Mouse (Mus musculus) kidney, postnatal 14 days (tissue): ENCODE measurements around the gene Sipa1l1.
A peak's percentile ranks its signal among the peaks of the same experiment; 100 is the strongest.

Experiments
- DNase-seq: peaks from one replicate; pipeline ENCODE4 v3.0.0; 2022; ENCODE audit warnings: mixed read lengths

Sipa1l1 gene

DNA sequence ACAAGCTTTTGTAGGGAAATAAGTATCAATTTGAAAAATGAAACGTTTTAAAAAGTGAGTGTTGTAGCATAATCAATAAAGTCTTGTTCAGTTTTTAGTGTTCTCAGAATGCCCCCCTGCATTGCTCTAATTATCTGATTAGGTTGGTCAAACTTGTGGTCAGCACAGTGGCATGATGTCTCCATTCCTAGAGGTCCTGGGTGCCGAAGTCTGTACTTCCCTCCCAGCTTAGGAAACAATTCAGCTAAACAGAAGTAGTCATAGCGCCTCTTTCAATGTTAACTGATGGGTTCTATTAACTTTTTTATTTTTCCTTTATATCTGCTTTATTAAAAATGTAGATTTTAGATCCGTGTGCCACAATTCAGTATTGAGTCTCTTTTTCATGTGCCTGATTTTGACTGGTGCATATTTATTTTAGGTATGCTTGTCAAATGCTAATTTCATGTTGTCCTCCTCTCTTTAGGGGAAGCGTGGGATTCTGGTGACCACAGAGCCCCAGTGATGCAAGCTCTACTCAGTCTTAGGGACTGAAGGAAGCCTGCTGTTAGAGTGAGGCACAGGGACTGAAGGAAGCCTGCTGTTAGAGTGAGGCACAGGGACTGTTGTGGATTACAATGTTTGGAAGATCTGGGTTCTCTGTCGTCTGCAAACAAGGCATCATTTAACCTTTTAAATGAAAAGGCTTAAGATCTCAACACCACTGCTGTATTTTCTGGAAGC is 171.2 kb downstream of the Sipa1l1 start:
- no peak for DNase-seq

DNA sequence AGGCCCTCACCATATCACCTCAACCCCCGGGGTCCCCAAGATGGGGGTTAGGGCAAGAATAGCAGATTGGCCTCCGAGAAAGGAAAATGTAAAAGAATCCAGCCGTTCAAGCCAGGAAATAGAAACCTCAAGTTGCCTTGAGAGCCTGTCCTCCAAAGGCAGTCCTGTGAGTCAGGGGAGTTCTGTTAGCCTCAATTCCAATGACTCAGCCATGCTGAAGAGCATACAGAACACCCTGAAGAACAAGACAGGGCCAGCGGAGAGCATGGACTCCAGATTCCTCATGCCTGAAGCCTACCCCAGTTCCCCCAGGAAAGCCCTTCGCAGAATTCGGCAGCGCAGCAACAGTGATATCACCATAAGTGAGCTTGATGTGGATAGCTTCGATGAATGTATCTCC is 172.1 kb downstream of the Sipa1l1 start:
- no peak for DNase-seq

DNA sequence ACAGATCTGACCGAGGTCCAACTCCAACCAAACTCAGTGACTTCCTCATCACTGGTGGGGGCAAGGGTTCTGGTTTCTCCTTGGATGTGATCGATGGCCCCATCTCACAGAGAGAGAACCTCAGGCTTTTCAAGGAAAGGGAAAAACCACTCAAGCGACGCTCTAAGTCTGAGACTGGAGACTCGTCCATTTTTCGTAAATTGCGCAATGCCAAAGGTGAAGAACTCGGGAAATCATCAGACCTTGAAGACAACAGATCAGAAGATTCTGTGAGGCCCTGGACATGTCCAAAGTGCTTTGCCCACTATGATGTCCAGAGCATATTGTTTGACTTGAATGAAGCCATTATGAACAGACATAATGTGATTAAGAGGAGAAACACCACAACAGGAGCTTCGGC is 172.6 kb downstream of the Sipa1l1 start:
- DNase-seq, result no peak

DNA sequence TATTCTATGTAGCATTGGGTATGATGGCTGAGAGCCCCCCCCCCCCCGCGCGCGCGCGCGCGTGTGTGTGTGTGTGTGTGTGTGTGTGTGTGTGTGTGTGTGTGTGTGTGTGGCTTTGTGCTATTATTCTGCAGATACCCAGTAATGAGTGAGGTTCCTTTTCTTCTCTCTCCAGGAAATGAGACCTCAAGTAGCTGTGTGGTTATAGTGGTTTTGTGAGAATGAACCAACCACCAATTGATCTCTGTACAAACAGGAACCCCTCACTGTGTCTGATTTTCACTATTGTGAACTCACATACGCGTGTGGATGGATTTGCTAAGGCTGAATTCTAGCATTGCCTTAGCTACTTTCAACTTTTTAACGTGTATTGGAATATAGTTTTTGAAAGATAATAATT is 181.0 kb downstream of the Sipa1l1 start:
- no peak for DNase-seq

DNA sequence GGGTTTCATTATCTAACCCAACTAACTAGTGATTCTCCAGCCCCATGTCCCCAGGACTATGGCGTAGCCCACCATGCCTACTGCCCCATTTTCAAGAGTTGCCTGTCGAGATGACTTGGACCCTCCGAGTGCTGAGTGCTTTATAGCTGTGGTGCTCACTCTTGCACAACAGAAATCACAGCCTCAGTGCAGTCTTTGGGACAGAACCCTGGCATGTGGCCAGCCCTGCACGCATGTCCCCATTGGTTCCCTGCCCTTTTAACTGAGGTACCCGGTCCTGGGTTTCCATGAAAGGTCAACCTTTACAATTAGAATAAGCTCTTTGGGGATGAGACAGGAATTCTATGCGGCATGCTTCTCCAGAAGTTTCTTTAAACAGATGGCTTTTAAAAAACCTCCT is 181.8 kb downstream of the Sipa1l1 start:
- peak; percentile 42 for DNase-seq

DNA sequence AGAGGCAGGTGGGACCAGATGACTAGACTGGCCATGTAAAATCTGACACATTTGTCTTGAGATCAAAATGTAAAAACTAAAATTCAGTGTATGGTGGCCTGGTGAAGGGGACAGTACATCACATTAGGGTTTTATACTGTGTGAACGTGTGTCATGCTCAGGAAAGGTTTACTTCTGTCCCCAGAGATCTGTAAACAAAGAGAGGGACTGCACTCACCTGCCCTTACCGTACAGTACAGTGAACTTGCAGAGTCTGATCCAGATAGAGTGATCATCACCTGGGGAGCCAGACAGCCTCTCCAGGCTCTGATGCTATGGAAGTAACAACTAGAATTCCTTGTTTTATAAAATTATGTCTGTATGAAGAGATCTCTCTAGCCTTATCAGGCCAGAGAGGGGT is 184.5 kb downstream of the Sipa1l1 start:
- DNase-seq, result no peak

DNA sequence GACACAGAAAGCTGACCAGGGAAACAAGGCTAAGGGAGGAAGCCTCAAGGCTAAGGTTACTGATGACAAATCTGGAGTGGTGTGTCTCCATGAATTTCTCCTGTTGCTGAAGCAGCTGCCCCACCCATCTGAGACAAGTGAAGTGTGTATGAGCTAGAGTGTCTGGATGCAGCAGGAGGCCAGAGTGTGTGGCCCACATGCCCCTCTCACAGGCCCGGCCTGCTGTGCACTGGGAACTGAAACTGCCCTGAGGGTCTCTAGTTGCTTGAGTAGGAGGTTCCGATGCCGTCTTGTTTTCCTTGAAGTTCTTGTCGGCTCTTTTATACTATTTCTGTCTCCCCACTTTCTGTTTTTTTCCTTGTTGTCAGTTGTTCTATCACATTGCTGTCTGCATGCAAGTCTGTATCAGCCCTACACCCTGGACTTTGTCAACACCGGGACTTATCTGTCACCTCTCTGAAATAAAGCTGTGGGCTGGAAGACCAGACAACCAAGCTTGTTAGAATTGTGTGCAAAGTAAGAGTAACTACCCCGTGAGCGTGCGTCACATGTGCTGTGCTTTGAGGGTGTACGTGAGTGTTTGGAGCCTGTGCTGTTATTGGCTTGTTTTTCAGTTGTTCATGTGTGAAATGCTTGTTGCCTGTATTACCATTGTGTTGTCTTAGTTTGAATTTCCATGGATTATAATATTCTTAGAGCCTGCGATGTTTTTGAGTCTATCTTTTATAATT is 186.5 kb downstream of the Sipa1l1 start:
- DNase-seq, result no peak

DNA sequence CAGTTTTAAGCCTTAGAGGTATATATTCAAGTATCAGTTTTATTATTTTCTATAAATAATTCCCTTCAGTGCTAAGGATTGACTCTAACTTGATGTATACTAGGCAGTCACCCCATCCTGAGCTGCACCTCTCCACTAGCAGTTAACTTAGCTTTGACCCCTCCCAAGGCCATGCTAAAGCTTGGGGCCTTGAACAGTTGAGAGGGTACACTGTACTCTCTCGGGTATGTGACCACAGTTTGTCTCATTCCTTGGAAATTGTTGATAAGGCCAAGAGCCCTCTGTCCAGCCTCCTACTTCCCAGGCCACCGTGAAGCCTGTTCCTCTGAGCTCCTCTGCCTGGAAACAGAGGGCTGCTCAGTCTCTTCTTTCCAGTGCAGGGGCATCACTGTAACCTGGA is 187.4 kb downstream of the Sipa1l1 start:
- DNase-seq, result no peak

DNA sequence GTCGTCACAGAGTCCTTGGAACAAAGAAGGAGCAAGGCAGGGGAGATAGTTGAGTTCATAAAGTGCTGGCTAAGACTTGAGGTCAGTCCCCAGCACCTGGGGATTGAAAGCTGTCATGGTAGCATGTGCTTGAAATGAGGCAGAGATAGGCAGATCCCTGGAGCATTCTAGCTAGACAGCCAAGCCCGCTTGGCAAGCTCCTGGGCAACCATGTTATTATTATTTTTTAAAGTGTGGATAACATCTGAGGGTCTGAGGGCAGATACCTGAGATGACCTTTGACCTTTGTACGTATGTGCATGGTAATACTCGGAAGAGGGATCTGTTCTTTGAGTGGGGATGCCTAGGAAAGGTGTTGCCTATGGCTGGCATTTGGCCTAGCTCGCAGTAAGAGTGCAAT is 188.3 kb downstream of the Sipa1l1 start:
- DNase-seq, result no peak

DNA sequence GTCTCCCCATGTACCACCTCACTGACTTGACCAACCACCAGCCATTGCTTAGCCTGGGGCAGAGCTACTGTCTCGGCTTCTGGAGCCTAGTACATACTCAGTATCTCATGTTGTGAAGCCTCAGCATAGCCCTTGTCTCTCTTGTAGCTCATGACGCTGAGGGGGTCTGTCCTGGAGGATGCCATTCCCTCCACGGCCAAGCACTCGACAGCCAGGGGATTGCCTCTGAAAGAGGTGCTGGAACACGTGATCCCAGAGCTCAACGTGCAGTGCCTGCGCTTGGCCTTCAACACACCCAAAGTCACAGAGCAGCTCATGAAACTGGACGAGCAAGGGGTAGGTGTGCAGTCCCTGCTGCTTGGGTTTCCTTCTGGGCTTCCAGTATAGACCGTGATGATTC is 193.7 kb downstream of the Sipa1l1 start:
- no peak for DNase-seq

DNA sequence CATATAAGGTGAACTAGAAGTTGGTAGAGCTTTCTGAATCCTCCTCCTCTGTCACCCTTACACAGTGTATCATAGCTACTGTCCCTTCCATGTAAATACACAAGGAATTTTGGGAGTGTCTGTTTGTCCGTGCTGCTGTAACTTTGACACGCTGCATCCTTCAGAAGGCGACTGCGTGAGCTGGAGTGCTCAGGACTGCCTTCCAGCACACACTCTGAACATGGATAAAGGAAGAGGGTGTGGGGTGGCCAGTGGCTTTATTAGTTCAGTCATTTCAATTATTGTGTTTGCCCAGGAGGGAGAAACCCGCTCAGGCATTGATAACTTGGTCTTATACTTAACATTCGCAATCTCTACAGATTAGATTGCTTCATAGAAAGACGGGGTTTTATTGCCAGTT is 195.1 kb downstream of the Sipa1l1 start:
- no peak for DNase-seq

DNA sequence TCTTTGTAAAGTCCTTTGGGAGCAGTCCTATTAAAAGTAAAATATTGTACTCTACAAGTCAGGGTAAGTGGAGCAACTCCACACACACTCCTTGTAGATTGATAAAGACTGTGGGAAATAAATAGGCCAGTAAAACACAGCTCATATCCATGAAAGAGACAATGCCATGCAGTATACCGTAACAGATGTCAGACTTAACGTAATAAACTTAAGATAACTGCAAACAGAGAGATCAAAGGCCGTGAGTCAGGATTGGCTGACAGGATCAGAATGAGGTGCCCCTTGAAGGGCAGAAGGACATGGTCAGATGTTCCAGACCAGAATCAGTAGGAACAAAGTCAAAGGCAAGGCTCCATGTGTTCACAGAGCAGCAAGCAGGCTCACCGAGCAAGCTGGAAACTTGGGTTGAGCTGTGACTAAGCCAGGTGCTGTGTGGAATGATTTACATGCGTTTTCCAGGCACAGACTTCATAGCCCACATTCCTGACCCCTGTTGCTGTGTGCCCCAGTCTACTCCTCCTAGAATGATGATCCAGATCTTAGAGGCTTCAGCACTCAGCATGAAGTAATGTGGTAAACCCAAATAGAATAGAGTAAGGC is 196.3 kb downstream of the Sipa1l1 start:
- DNase-seq, result no peak

DNA sequence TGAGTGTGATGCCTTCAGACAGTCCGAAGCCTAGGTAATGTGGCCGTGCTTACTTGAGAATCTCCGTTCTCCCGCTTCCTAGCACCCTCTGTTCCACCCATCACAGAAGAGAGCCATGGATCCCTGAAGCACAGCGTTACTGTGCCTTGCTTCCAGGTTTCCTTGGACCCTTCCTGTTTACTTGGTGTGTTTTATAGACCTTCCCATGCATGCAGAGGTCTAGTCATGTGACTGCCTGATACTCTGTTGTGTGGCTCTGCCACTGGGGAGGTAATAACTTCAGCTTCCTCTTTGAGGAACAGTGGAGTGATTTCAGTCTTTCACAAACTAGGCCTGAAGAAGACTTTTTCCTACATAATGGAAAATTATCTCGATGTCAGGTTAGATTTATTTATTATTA is 197.6 kb downstream of the Sipa1l1 start:
- no peak for DNase-seq

DNA sequence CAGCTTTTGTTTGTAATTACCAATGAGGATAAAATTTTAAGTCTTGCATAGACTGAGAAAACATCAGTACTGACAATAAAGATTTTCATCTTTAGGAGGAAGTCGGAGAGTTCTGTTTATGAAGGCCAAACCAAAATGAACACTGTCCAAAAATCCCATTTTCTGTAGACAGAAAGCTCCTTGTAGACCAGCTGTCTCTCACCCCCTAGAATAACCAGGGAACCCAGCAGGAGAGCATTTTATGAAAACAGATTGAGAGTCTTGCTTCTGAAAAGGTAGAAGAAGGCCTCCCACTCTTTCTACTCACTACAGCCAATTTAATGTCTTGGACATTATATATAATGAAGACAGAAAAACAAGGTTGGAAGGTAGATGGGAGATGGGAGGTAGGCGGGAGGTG is 198.2 kb downstream of the Sipa1l1 start:
- no peak for DNase-seq

DNA sequence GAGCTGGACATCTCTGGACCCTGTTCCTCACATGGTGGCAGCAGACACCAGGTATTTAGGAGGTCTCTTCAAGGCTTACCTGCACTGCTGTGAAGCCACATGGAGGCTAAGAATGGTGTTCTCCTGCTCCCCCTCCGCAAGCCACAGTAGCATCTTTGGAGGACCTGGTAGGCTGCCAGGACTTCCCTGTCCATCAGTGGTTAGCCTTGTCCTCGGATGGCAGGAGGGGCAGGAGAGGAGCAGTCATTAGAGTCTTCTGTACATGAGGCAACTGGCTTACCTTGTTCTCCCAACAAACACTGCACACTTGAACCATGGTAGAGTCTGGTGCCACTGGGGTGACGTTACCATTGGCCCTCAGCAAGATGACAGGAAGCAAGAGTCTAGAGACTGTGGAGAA is 198.9 kb downstream of the Sipa1l1 start:
- DNase-seq, result no peak

DNA sequence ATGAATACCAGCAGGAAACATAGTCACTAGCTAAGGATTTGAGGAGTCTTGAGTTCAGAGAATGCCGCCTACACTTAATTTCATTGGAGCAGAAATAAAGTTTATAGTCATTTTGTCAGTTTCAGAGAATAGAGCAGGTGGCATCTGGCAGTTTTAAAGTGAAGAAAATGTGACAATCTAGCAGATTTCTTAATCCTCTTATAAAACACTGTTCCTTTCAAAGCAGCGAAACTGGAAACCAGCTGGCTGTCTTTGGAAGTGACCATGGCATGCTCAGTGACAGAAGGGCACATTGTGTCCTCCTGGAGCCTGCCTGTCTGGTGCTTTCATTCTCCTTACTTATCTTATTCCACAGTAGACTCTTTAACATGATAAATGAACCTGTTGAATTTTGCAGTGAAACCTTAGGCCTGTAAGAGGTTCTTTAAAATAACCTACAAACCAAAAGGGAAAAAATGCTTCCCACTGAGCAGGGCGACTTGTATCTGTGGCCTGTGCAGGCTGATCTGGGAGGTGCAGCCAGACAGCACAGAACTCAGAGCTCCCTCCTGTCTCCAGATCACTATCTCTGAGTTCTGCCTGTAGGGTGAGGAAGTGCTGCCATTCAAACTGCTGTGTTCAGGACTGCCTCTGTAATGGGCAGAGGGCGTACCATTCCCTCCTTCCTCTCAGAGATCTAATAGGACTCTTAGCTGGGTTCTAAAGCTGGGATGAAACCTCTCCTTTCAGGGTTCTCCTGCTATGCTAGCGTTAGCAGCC is 200.5 kb downstream of the Sipa1l1 start:
- no peak for DNase-seq

DNA sequence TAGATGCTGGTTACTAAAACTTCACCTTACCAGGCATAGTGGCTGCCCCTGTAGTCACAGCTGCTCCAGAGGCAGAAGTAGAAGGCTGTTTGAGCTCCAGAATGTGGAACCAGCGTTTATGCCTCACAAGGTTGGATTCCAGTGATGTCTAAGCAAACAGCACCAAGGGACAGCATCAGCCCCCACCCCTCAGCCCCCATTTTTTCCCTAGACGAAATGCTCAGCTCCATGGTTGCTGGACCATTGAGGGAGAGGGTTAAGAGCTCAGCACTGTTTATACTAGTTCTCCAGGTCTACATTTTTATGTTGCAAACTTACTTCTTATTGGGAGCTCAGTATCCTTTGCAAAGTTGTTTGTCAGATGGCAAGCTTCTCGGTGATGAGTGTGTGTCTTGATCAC is 202.1 kb downstream of the Sipa1l1 start:
- no peak for DNase-seq

DNA sequence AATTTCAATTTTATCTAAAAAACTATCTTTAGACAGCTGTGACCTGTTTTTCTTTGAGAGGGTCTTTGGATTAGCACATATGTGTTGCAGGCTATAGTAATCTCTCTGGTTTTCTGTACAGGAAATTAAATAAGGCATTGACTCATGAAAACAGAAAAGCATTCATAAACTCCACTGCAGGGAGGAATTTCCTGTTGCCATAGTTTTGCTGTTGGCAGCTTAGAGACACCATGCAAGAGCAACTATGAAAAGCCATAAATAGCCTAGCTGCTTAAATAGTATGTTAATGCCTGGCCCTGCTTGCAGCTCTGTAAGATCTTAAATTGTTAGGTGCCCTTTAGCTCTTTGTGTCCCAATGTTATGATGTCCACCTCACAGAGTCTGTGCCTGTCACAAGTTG is 204.9 kb downstream of the Sipa1l1 start:
- peak; percentile 48 for DNase-seq

DNA sequence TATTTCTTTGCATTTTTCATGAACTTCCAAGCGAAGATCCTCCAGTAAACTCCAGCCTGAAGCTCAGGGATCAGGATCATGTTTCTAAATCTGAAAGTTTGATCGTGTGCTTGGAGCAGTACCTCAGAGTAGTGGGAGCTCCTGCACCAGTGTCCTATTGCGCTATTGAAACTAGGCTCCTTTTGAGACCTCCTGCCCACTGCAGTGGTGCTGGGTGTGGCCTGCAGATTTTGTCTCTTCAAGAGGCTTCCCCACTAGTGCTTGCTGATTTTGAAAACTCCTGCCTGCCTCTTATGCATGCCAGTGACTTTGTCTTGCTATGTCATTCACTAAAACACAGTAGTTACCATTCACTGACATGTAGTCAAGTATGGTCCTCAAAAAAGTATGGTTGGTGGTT is 213.8 kb downstream of the Sipa1l1 start:
- no peak for DNase-seq

DNA sequence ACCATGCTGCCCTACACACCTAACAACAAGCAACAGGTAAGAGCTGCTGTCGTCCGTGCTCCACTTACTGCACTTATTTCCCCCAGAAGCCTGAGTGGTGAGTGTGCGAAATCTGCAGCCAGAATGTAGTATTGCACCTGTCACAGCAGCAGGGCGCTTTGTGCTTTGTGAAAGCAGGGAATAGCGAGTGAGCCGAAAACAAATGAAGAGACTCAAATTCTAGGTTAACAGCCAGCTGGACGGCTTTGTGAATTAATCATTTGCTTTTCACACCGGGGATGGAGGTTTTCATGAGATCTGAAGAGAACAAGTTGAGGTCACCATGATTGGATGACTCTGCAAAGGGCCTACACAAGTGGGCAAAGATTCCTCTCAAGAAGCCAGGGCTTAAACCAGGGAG is 215.6 kb downstream of the Sipa1l1 start:
- DNase-seq, result no peak

DNA sequence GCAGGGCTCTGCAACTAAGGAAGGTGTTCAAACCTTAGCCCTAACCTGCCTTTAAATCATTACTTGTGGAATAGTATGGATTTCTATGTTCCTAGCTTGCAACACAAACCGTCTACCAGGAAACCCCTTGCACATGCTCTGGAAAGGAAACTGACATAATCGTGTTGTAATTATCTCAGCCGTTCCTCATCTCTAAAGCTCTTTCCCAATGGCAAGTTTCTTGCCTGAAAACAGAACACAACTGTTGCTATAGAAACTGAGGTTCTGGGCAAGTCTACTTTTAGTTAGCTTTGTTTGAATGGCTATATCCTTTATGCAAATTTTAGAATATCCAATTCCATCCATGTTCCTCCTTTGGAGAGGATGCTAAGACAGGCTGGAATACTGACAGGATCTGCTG is 217.9 kb downstream of the Sipa1l1 start:
- DNase-seq, result no peak

DNA sequence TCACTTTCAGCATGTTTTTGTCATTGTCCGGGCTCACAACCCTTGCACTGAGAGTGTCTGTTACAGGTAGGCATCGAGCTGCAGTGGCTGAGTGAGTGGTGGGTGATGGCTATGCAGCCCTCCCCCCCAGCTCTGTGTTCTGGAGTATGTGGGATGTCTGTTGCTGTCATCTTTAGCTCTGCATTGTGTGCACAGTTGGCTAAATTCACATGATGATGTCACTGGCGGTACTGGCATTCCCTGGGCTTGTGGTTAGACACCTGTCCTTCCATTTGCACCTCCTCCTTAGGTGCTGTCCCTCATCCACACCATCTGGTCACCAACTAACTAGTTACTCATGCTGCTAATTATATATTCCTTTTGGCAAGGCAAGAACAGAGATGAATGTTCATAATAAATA is 218.5 kb downstream of the Sipa1l1 start:
- DNase-seq, result no peak

DNA sequence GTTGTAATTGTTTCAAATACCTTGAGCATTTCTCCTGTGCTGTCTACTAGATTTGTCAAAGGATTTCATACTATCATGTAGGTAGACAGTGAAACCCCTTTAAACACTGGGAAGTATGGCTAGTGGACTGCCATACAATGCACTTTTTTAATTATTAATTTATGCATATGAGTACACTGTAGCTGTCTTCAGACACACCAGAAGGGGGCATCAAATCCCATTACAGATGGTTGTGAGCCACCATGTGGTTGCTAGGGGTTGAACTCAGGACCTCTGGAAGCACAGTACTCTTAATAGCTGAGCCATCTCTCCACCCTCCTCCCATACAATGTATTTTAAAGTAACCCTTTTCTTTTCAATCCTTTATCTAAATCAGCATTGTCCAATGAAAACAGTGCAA is 219.0 kb downstream of the Sipa1l1 start:
- no peak for DNase-seq
